Mouse (Mus musculus): Measurements from ENCODE around the gene Rfx1. TPM values are rescaled to one million over a fixed set of nuclear protein-coding genes. Genes with fewer than 3 reads are reported as not detected.

The Rfx1 gene
- polyA plus RNA-seq, 1 experiment from 2014 or later = 8.8 TPM

- DNase-seq (ENCODE audit: low spot score) (peak; percentile 94), ATAC-seq (ENCODE audit: low FRiP score) (peak; percentile 76)
- Histone ChIP-seq H3K9me3 (ENCODE audit: control insufficient read depth, low read length) (no peaks in the 10 kb centered on the region), H3K4me1 (replicated peaks; ENCODE audit: control insufficient read depth, insufficient read depth, low read length) (peaks cover 10% of the 10 kb centered on the region; the same call in 1 of the 2 replicates), H3K4me2 (replicated peaks; ENCODE audit: low read depth, low read length) (peak overlapping the region; percentile 38), H3K27me3 (ENCODE audit: control insufficient read depth, insufficient read depth, low read length) (no peaks in the 10 kb centered on the region), H3K9ac (ENCODE audit: low read depth, low read length) (peak overlapping the region; percentile 83), H3K36me3 (ENCODE audit: control insufficient read depth, insufficient read depth, low read length) (no peaks in the 10 kb centered on the region), H3K27ac (ENCODE audit: low read depth, low read length) (peak overlapping the region; percentile 89), H3K4me3 (ENCODE audit: low read depth, low read length) (peak overlapping the region; percentile 73)
- WGBS = under 1% methylated on average over 46 of the region's 58 CpGs
These were observed 476 bp downstream of the Rfx1 start for GRCm38 (mm10) chr8:84067047-84067573.

DNA sequence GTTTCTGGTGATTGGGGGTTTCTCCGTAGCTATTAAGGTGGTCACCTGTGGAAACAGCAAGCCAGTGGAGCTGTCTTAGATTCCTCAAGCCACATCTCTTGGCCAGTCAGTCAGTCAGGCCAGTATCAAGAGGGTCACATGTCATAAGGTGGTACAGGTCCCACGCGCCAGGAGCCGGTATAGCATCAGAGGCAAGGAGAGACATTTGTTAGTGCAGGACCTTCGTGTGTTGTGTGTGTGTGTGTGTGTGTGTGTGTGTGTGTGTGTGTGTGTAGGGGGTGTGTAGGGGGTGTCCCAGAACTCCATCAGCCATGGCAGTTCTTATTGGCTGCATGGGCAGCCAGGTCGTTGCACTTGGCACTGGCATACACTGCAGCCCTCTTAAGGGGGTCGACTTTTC lies 1.3 kb downstream of the Rfx1 start:
- Histone ChIP-seq H3K4me1 (replicated peaks; ENCODE audit: control insufficient read depth, insufficient read depth, low read length) (peaks cover 10% of the 10 kb centered on the region; the same call in 1 of the 2 replicates), H3K9me3 (ENCODE audit: control insufficient read depth, low read length) (no peaks in the 10 kb centered on the region), H3K4me3 (ENCODE audit: low read depth, low read length) (0 out of 2 replicates have a peak overlapping the region, but pooled peaks have one; percentile 73), H3K27ac (ENCODE audit: low read depth, low read length) (no peak overlapping the region), H3K9ac (ENCODE audit: low read depth, low read length) (no peak overlapping the region), H3K27me3 (ENCODE audit: control insufficient read depth, insufficient read depth, low read length) (no peaks in the 10 kb centered on the region), H3K4me2 (replicated peaks; ENCODE audit: low read depth, low read length) (peak overlapping the region; percentile 38), H3K36me3 (ENCODE audit: control insufficient read depth, insufficient read depth, low read length) (no peaks in the 10 kb centered on the region)
- DNase-seq (ENCODE audit: low spot score) (no peak), ATAC-seq (ENCODE audit: low FRiP score) (no peak)
- WGBS = 85% methylated on average over 7 of the region's 7 CpGs

DNA sequence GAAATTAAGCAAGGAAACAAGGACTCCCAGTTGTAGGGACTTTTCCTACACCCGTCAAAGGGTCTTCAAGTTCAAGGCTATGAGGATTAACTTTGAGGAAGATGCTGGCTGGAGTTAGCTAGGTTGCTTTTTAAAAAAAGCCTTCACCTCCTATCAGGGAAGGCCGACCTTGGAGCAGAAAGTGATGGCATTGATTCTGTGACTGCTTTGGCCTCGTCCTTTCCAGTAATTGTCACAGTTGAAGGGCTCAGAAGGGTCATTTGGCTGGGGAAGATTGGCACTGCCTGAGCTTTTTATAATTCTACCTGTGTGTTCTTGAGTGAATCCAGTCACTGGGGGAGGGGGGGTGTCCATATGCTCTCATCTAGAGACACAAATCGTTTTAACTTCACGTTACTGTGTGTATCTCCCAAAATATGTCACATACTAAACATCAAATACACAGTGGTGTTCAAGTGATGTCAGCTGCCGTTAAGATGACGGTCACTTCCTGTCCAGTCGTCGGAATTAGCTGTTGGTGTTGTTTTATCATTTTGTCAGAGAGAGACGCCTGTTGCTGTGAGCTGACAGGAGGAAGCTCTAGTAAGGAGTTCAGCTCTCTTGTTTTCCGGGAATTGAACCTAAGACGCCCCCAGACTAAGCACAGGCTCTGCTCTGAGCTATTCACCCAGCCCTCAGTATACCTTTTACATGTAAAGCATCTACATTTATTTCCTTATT lies 1.8 kb downstream of the Rfx1 start:
- Histone ChIP-seq H3K27me3 (ENCODE audit: control insufficient read depth, insufficient read depth, low read length) (no peaks in the 10 kb centered on the region), H3K9ac (ENCODE audit: low read depth, low read length) (no peak overlapping the region), H3K9me3 (ENCODE audit: control insufficient read depth, low read length) (no peaks in the 10 kb centered on the region), H3K4me2 (replicated peaks; ENCODE audit: low read depth, low read length) (no peak overlapping the region), H3K4me3 (ENCODE audit: low read depth, low read length) (no peak overlapping the region), H3K36me3 (ENCODE audit: control insufficient read depth, insufficient read depth, low read length) (no peaks in the 10 kb centered on the region), H3K4me1 (replicated peaks; ENCODE audit: control insufficient read depth, insufficient read depth, low read length) (peaks cover 13% of the 10 kb centered on the region; the same call in 1 of the 2 replicates), H3K27ac (ENCODE audit: low read depth, low read length) (no peak overlapping the region)
- ATAC-seq (ENCODE audit: low FRiP score) = no peak
- 82% methylated on average over 12 of the region's 12 CpGs for WGBS
- no peak for DNase-seq (ENCODE audit: low spot score)

- no peak for DNase-seq (ENCODE audit: low spot score)
- whole genome bisulfite sequencing = 43% methylated on average over 1 of the region's 1 CpGs
- Histone ChIP-seq H3K9me3 (ENCODE audit: control insufficient read depth, low read length) (no peaks in the 10 kb centered on the region), H3K9ac (ENCODE audit: low read depth, low read length) (no peak overlapping the region), H3K27me3 (ENCODE audit: control insufficient read depth, insufficient read depth, low read length) (no peaks in the 10 kb centered on the region), H3K27ac (ENCODE audit: low read depth, low read length) (no peak overlapping the region), H3K4me1 (replicated peaks; ENCODE audit: control insufficient read depth, insufficient read depth, low read length) (peaks cover 13% of the 10 kb centered on the region; the same call in 1 of the 2 replicates), H3K4me2 (replicated peaks; ENCODE audit: low read depth, low read length) (no peak overlapping the region), H3K4me3 (ENCODE audit: low read depth, low read length) (no peak overlapping the region), H3K36me3 (ENCODE audit: control insufficient read depth, insufficient read depth, low read length) (no peaks in the 10 kb centered on the region)
- ATAC-seq (ENCODE audit: low FRiP score) = no peak
These were observed 2.5 kb downstream of the Rfx1 start for GRCm38 (mm10) chr8:84069169-84069568.

DNA sequence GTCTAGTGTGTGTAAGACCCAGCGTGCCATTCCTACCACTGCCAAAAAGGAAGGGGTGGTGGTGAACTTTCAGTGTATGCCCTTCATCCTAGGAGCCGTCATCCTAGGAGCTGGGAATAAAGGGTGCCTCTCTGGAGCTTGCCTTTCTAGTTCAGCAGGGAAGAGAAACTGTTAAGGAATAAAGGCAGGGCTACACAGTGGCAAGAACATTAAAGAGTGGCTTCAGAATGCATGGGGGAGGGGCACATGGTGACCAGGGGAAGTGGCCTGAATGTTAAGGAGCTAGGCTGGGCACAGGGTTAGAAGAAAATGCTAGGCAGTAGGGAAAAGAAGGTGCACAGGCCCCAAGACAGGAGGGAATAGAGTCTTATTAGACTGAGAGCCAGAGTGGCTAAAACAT lies 3.1 kb downstream of the Rfx1 start:
- peaks cover 13% of the 10 kb centered on the region; the same call in 1 of the 2 replicates for H3K4me1 ChIP-seq (replicated peaks; ENCODE audit: control insufficient read depth, insufficient read depth, low read length)
- no peak overlapping the region for H3K27ac ChIP-seq (ENCODE audit: low read depth, low read length)
- no peak overlapping the region for H3K4me3 ChIP-seq (ENCODE audit: low read depth, low read length)
- H3K36me3 ChIP-seq (ENCODE audit: control insufficient read depth, insufficient read depth, low read length) = no peaks in the 10 kb centered on the region
- 77% methylated on average over 2 of the region's 2 CpGs for WGBS
- ATAC-seq (ENCODE audit: low FRiP score) (no peak), DNase-seq (ENCODE audit: low spot score) (no peak)
- H3K27me3 ChIP-seq (ENCODE audit: control insufficient read depth, insufficient read depth, low read length) = no peaks in the 10 kb centered on the region
- H3K9me3 ChIP-seq (ENCODE audit: control insufficient read depth, low read length) = no peaks in the 10 kb centered on the region
- no peak overlapping the region for H3K9ac ChIP-seq (ENCODE audit: low read depth, low read length)
- H3K4me2 ChIP-seq (replicated peaks; ENCODE audit: low read depth, low read length) = no peak overlapping the region

- H3K36me3 ChIP-seq (ENCODE audit: control insufficient read depth, insufficient read depth, low read length) = no peaks in the 10 kb centered on the region
- DNase-seq (ENCODE audit: low spot score) = no peak
- H3K4me3 ChIP-seq (ENCODE audit: low read depth, low read length) = no peak overlapping the region
- H3K27ac ChIP-seq (ENCODE audit: low read depth, low read length) = no peak overlapping the region
- ATAC-seq (ENCODE audit: low FRiP score) = no peak
- H3K9ac ChIP-seq (ENCODE audit: low read depth, low read length) = no peak overlapping the region
- H3K4me1 ChIP-seq (replicated peaks; ENCODE audit: control insufficient read depth, insufficient read depth, low read length) = peaks cover 13% of the 10 kb centered on the region; the same call in 1 of the 2 replicates
- H3K27me3 ChIP-seq (ENCODE audit: control insufficient read depth, insufficient read depth, low read length) = no peaks in the 10 kb centered on the region
- no peaks in the 10 kb centered on the region for H3K9me3 ChIP-seq (ENCODE audit: control insufficient read depth, low read length)
- 87% methylated on average over 5 of the region's 5 CpGs for WGBS
- H3K4me2 ChIP-seq (replicated peaks; ENCODE audit: low read depth, low read length) = no peak overlapping the region
These were observed 3.6 kb downstream of the Rfx1 start for GRCm38 (mm10) chr8:84070241-84070640.

GRCm38 (mm10) chr8:84070667-84071066 lies 4.0 kb downstream of the Rfx1 start:
- H3K4me1 ChIP-seq (replicated peaks; ENCODE audit: control insufficient read depth, insufficient read depth, low read length) = peaks cover 13% of the 10 kb centered on the region; the same call in 1 of the 2 replicates
- ATAC-seq (ENCODE audit: low FRiP score) (no peak), DNase-seq (ENCODE audit: low spot score) (no peak)
- 95% methylated on average over 2 of the region's 2 CpGs for WGBS
- H3K27ac ChIP-seq (ENCODE audit: low read depth, low read length) = no peak overlapping the region
- H3K9me3 ChIP-seq (ENCODE audit: control insufficient read depth, low read length) = no peaks in the 10 kb centered on the region
- no peak overlapping the region for H3K9ac ChIP-seq (ENCODE audit: low read depth, low read length)
- no peaks in the 10 kb centered on the region for H3K27me3 ChIP-seq (ENCODE audit: control insufficient read depth, insufficient read depth, low read length)
- no peak overlapping the region for H3K4me2 ChIP-seq (replicated peaks; ENCODE audit: low read depth, low read length)
- H3K4me3 ChIP-seq (ENCODE audit: low read depth, low read length) = no peak overlapping the region
- no peaks in the 10 kb centered on the region for H3K36me3 ChIP-seq (ENCODE audit: control insufficient read depth, insufficient read depth, low read length)

- no peak for ATAC-seq (ENCODE audit: low FRiP score)
- Histone ChIP-seq H3K9ac (ENCODE audit: low read depth, low read length) (no peak overlapping the region), H3K9me3 (ENCODE audit: control insufficient read depth, low read length) (no peaks in the 10 kb centered on the region), H3K27ac (ENCODE audit: low read depth, low read length) (no peak overlapping the region), H3K4me3 (ENCODE audit: low read depth, low read length) (no peak overlapping the region), H3K4me2 (replicated peaks; ENCODE audit: low read depth, low read length) (no peak overlapping the region), H3K36me3 (ENCODE audit: control insufficient read depth, insufficient read depth, low read length) (no peaks in the 10 kb centered on the region), H3K27me3 (ENCODE audit: control insufficient read depth, insufficient read depth, low read length) (no peaks in the 10 kb centered on the region), H3K4me1 (replicated peaks; ENCODE audit: control insufficient read depth, insufficient read depth, low read length) (peaks cover 13% of the 10 kb centered on the region; the same call in 1 of the 2 replicates)
- DNase-seq (ENCODE audit: low spot score) = no peak
- 81% methylated on average over 3 of the region's 3 CpGs for WGBS
These were observed 5.3 kb downstream of the Rfx1 start for GRCm38 (mm10) chr8:84071921-84072320.

DNA sequence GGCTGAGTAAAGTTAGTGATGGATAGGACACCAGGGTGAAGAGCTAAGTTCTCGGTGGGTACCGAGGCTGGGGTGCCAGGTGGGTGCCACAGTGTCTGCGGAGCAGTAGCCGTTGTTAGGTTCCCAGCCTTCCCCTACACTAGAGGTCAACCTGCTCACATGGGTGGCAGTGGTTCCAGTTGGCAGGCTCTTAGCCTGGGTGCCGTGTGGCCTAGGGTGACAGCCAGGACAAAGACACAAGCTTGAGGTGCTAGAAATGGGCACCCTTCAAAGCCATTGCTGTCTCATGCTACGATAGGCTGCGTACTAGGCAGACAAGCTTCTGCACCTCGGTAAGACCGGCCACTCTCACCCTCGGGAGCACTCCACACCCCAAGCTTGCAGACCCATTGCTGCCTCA lies 5.7 kb downstream of the Rfx1 start:
- H3K4me3 ChIP-seq (ENCODE audit: low read depth, low read length) = no peak overlapping the region
- H3K9me3 ChIP-seq (ENCODE audit: control insufficient read depth, low read length) = no peaks in the 10 kb centered on the region
- H3K9ac ChIP-seq (ENCODE audit: low read depth, low read length) = no peak overlapping the region
- H3K27me3 ChIP-seq (ENCODE audit: control insufficient read depth, insufficient read depth, low read length) = no peaks in the 10 kb centered on the region
- DNase-seq (ENCODE audit: low spot score) = no peak
- WGBS = 91% methylated on average over 10 of the region's 10 CpGs
- no peak for ATAC-seq (ENCODE audit: low FRiP score)
- no peaks in the 10 kb centered on the region for H3K36me3 ChIP-seq (ENCODE audit: control insufficient read depth, insufficient read depth, low read length)
- H3K4me2 ChIP-seq (replicated peaks; ENCODE audit: low read depth, low read length) = no peak overlapping the region
- H3K27ac ChIP-seq (ENCODE audit: low read depth, low read length) = no peak overlapping the region
- peaks cover 13% of the 10 kb centered on the region; the same call in 1 of the 2 replicates for H3K4me1 ChIP-seq (replicated peaks; ENCODE audit: control insufficient read depth, insufficient read depth, low read length)

Data from hindbrain, embryonic 11.5 days (tissue).